Mouse (Mus musculus): ENCODE measurements at regions not wholly inside any gene's neighbourhood (a gene's known extent, or its start where the extent isn't known, plus 50 kb on each side); places are given as distances from the start of the nearest gene placed in this dataset.
"Not testable (repeated sequence)": the region's sequence is repeated elsewhere in the genome, so short reads cannot be mapped to it uniquely, and the experiment has no call there.

DNA sequence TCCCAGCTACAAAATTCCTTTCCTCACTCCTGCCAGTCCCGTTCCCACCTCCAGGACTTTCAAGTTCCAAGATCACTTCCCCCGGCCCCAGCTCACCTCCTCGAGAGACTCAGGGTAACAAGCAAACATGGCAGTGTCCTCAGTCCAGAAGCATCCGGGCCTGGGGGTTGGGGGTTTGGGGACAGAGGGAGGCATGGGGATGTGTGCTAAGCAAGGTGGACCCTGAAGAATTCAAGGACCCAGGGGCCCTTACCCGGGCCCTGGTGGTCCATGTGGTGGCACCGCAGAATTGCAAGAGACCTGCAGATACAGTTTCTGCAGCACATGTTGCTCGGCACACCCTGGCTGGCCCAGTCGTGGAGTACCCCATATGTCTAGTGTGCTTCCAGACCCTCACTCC lies 269.9 kb upstream of the Ube2e3 start:
- peak; percentile 80 for DNase-seq

DNA sequence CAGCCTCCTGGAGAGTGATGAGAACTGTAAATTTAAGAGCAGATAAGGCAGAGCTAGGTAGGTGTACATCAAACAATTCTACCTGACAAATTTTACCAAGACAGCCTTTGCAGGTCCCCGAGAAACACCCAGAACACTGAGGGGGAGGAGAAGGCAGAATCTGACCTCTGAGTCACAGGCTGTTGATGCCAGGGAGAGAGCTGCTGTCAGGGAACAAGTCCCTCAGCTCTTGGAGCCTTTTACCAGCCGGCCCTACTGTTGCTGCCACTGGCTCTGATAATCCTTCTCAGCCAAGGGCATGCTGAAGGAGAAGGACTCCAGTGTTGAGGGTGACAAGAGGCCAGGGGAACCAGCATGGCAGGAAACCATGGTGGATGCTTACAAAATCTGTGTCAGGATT lies 271.7 kb upstream of the Ube2e3 start:
- peak; percentile 60 for DNase-seq

DNA sequence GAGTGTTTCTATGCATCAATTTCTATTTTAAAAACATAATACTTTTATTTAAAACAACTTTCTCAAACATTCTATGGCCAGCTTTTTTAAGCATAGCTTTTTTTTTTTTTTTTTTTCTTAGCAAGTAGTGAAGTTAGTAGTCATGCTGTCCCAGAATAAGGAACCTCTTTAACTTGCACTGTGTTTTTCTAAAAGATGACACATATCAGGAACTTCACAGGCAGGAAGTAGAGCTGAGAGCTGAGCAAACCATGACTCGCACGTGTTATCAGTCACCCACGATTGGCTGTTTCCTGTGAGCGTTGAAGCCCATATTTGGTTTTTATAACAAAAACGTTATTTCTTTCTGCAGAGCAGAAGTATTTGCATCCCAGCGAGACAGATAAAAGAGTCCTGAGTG lies 287.9 kb upstream of the Ube2e3 start:
- DNase-seq: peak; percentile 37

DNA sequence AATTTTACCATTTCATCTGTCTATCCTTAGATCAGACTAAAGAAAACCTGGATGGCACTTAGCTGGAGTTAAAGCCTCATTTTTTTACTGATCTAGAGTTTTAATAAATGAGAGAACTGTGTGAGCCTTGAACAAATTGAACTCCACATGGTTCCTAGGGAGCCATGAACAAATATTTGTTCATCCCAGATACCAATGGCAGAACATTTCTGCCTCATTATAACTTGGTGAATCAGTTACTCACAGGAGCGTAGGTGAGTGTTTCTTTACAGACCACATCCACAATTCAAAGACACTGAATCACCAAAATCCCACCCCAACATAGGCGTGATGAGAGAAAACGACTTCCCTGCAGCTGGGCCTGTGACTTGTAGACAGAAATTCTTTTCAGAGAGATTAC lies 295.4 kb upstream of the Ube2e3 start:
- no peak for DNase-seq

DNA sequence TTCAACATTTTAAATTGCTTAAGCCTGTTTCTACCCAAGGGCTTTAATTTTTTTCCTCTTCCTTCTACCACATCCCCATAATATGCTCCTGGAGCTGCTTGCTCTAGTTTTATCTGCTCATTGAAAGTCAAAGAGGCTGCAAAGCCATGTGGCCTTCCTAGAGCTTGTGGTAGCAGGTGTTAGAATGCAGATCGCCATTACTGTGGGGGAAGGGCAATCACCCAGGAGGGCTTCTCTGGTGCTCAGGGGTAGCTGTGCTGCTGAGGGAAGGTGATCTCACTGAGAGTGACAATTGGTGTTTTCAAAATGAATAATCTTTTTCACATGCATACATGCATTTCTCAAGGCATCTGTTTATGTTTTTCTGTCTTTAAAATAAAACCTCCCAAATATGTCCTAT lies 309.8 kb upstream of the Ube2e3 start:
- DNase-seq: no peak

DNA sequence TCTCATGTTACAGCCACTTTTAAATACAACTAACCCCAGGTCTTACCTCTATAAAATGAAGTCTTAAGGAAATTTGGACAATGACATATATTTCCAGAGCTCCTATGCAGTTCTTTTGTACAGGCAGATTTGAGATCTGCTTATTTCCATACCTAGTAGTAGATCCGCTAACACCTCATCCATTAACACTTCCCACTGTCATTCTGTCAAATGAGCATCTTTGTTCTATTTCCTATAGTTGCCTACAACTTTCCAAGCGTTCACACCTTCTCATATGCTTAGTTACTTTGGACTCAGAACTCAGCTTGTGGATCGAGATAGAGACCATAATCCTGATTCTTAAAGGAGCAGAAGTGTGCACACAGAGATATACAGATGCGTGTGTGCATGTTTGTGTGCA lies 316.8 kb upstream of the Ube2e3 start:
- no peak for DNase-seq

DNA sequence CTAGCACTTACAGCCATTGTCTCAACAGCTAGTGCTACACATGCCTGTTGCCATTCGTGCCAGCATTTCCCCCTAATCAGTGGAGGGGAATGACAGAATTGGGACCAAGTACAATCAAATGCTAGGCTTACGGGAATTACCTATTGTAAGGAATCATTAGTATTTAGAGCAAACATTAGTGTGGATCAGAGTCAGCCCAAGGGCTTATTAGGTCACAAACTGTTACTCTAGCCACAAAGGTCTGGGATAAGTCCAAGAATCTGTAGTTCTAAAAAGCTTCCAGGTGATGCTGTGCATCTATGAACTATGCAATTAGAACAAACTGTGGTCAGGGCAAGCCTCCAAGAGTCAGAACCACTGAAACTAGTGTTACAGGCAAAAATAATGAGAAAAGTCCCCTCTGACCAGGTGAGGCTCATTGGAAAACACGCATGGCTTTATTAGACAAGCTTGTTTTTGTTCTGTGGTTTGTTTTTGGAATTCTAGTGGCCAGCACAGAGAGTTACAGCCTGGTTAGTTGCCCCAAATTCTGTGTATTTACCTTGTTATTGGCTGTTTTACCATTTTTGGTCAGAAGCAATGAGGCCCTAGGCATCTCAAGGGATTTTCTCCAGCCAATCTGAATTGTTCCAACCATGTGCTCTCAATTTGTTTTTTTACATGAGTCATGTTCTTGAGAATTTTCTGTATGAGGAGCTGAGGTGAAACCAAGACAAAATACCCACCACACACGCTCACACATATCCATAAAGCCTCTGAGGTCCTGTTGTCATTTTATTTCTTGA lies 319.0 kb upstream of the Ube2e3 start:
- peak; percentile 72 for DNase-seq

DNA sequence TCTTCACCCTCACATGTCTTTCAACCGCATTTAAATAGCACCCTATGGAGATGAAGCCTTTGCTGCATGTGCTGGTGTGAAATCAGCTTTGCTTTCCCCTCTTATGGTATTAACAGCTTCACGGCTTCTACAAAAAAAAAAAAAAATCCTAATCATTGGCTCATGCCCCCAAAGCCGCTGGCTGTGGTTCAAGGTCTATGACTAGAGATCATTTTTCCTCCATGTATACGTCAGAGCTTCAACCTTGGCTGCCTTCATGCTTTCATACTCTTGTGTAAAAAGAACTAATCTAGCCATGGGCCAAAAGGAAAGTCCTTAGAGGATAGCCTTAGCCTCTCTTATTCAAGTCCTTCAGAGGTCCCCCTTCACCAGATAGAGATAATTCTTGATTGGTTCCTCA lies 320.6 kb upstream of the Ube2e3 start:
- no peak for DNase-seq

DNA sequence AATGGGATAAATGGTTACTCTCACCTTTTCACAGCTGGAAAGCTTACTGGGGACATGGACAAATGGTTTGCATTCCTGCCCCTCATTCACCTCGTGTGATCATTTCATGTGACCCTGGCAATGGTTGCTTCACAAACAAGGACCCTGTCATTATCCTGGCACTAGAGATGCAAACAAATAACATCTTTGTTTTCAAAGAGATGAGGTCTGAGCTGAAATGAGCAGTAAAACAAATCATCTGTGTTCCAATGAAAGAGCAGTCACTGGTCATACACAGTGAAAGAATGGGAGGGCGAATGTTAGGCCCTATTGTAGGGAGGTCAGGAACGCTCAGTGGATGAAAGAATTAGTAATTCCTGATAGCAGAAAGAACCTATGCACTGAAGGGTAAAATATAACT lies 327.5 kb upstream of the Ube2e3 start:
- no peak for DNase-seq

DNA sequence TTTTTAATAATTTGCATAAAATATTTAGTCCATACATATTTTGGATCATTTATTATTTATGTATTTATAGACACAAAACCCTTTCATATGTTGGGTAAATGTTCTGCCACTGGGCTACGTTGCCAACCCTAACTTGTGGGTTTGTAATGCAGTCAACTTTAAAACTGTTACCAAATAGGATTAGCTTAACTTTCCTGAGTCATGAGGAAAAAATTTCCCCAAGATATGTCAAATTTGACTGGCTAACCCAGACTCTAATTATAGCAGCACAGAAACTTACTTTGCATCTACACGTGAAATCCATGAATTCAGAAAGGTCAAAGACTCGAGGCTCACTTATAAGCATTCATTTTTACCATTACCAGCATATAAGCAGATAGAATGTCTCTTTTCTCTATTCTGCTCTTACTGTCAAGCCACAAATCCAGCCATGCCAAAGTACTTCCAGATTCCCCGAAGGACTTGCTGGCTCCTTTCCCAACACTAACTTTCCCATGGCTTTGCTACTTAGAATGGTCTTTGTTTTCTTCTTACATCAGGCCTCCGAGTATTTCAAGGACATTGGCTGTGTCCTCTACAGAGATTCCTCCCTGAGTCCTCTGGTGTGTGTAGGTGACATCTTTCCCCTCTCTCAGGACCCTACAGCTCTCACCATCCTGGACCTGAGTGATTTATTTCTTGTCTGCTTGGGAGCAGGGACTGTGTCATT lies 328.2 kb upstream of the Ube2e3 start:
- DNase-seq: peak; percentile 84

DNA sequence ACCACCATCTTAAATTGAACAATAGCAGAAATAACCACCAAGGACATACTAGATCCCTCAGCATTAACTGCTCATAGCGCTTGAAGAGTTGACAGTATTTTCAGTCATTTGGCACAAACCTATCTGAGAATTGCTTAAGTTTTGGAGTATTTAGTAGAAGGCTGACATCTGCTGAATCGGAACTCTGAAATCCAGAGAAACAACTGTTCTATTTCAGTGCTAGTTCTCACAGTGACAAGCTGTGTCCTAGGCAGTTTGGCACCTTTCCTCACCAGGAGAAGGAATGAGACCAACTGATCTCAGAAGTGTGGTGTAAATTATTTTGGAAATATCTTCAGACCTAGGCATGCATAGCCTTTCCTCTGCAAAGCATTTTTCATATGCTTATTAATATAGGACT lies 330.4 kb upstream of the Ube2e3 start:
- DNase-seq: no peak

DNA sequence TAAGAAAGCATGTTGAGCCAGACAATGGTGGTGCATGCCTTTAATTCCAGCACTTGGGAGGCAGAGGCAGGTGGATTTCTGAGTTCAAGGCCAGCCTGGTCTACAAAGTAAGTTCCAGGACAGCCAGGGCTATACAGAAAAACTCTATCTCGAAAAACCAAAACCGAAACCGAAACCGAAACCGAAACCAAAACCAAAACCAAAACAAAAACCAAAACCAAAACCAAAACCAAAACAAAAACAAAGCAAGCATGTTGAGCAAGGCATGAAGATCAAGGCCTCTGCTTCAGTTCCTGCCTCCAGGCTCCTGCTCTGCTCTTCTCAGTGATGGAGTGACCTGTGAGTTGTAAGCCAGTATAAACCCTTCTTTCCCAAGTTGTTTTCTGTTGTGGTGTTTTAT lies 334.0 kb upstream of the Ube2e3 start:
- not testable (repeated sequence) for DNase-seq

DNA sequence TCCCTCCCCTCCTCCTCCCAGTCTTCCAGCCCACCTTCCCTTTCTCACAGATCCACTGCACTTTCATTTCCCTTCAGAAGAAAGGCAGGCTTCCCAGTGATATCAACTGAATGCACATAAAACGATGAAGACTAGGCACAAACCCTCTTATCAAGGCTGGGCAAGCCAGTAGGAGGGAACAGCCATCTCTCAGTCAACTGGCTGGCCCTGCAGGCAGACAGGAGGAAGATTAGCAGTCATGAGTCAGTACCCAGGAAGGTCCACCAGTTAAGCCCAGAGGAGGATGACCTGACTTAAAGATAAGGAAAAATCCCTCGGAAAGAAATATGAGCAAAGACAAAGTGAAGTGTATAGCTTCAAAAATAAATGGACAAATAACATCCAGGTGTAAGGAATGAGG lies 337.4 kb upstream of the Ube2e3 start:
- DNase-seq: no peak

DNA sequence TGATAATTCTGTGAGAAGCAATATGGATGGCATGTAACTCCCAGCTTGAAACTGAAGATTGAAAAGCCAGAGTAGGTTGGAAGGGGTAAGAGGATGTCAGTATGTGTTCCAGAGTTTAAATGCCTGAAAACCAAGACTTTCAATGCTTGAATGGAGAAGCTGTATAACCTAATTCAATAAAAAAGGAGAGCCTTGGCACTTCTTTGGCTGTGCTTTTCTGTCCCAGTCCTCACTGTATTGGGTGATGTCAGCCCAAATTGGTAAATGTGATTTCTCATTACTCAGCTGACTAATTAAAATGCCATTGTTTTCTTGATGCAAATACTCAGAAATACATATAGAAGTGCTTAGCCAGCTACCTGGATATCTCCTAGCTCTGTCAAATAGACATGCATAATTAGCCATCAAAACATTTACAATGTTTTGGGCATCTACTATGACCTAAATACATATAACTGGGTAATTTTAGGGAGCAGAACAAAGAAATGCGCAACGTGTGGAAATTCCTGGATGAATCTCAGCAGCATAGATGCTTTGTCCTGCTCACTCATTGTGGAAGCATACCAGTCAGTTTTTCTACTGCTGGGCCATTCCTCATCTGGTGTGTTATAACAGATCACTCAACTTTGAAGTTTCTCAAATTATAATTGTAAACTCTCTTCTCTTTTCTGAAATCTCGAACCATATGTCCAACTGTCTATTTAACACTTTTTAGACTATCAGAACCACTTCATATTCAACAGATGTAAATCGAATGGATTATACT lies 347.5 kb upstream of the Ube2e3 start:
- no peak for DNase-seq

DNA sequence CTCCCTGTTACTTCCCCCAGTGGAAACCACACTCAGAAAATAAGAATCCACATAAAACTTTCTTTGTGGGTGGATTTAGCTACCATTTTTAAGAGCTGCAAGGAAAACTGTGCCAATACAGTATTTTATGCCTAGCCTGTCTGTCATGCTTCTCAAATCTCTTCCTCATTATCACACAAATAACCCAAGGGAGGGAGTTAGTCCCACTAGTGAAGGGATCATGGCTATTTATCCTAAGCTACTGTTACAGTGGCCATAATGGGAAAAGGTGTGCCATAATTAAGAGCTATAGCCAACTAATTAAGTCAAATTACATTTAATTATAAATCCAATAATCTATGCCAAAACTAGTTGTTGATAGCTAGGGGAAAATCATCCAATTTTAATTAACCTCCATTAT lies 374.8 kb upstream of the Ube2e3 start:
- no peak for DNase-seq

DNA sequence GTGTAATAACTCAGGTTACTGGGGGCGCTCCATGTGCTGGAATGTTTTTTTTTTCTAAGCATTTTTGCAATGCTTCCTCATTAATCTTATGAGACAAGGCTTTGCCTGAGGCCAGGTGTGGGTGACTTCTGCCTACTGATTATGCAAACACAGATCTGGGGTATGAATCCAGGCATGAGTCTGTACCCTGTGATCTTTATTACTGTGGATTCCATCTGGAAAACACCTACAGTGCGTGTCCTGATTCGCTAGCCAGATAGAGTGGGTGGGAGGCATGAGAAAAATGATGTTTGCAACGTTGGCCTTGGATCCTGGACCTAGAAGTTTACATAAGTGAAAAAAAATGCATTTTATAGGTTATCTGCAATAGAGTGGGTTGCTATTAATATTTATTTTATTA lies 387.9 kb upstream of the Ube2e3 start:
- DNase-seq: no peak

DNA sequence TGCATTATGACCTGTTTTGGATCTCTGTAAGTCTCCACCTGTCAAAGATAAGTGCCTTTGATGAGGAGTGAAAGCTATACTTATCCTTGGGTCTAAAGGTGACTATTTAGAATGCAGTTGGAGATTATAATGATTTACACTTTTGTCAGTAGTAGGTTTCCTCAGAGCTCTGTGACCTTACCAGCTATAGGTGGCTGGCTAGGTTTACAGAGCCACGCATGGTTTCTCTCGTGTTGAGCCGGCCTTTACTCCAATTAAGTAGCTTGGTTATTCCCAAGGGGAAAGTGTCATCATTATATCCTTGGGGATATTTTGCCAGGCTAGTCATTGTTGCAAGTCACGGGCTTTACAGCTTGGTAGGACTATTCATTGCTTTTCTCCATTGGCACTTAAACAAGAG lies 408.5 kb upstream of the Ube2e3 start:
- DNase-seq: no peak

DNA sequence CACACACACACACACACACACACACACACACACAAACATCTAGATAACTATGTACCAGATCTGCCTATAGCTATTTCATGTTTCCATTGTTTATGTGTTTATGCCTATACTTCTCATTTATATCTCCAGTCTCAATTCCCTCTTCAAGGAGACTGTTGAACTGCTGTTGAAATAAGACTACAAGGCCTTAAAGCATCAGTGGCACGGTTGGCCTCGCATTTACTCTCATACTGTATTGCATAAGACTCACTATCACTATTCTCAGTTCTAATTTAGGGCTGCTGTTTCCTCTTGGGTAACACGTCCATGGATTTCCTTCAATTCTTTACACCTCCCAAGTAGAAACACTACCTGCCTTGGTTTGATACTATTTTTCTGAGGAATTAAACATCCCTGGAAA lies 414.5 kb upstream of the Ube2e3 start:
- no peak for DNase-seq

DNA sequence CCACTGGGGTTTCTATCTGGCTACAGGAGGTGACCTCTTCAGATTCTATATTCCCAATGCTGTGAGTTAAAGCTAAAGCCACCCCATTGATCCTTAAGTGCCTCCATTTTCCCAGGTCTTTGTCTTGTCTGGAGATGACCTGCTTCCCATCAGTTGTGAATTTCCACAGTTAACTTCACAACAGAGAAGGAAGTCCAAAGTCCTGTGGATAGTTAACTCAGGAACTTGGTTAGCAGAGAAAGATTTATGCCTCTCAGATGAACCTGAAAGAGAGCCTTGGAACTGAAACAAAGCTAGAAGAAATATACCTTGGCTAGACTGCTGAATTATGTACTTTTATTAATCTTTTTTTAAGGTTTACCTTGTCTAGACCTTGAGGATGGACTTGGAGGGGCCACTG lies 431.1 kb upstream of the Ube2e3 start:
- no peak for DNase-seq

DNA sequence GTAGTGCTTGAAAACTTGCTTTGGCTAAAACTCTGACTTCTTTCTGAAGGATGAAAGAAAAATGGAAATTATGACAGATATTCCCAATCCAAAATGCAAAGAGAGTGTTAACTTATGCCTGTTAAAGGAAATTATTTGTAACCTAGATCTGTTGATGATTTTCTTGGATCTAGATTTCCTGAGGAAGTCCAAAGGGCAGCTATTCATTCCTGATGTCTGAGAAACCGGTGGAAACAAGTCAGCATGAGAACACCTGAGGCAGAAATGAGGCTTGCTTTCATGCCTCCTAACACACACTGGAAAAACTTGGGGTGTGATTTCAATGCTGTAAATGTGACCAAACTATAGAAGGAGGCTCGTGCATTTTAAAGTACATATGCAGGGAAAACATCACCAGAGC lies 432.9 kb upstream of the Ube2e3 start:
- DNase-seq: no peak

DNA sequence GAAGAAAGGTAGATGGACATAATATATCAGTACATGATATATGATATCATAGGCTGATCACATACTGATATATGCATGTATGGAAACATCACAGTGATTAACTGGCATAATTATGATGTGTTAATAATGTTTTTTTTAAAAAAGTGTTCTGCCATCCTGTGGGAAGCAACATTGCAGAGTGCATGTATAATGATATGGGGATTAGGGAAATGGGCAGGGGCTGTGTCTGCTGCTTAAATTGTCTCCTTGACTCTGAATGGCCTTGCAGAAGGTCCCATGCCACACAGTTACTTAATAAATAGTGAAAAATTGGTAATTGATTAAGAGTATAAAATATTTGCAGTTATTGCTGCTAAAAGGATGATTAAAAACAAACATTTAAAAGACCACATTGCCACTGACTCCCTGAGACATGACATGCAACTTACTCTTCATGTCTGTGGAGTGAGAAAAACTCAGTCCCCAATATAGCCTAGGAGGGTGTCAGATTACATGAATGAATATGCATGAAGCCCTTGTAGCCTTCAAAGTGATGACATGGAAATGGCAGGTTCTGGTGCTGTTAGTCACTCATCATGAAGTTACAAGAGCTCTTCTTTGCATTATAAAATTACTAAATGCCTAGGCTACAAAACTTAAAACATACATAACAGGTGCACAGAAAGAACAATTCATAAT lies 440.1 kb upstream of the Ube2e3 start:
- no peak for DNase-seq

DNA sequence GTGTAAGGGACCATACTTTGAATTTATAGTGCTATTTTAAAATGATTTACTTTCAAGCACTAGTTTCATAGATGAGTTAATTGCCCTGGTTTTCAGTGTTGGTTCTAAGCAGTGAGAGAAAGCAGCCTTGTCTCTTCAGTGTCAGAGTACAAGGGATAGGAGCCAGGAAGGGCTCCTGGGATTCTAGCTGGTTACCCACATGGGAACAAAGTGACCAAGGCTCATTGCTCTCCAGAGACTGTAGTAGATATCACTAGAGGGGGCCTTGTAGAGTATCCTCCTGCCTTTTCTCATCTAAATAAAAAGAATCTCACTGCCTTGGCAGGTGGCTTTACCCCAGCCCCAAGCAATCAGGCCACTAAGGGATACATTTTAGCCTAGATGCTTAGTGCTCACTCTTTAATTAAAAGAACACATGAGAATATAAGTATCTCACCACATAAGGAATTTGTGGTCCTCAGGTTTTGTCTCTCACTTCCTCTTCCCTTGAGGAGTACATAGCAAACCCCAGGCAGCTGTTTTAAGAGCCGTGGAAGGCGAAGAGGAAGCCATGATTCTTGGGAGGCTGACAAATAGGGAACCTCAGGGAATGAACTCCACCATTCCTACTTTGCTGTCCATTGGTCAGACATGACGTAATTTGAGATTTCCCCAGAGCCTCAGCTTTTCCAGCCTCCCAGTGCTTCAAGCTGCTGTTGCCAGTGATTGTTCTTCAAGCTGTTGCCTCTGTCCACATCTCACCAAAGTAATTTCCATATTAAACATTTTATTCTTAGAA lies 449.2 kb upstream of the Ube2e3 start:
- peak; percentile 96 for DNase-seq

All from heart, adult 11 months (tissue).